Mouse (Mus musculus): ENCODE results near the gene Cyp24a1.

DNA sequence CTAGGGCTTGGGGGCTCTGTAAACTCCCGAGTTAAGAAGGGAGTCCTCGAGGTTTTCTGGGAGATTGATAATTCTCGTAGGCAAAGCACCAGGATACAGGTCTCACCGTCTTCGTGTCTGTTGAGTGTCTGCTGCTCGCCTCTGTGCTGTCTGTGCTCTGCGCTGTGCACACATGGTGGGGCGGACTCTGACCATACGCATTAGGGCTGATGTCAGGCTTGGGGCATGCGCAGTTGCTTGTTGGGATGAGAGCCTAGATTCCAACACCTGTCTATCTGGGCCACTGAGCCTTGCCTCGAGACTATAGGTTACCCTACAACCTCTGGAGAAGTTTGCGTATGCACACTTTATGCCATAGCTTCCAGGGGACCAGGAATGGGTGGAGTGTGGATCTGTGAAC, 16.8 kb upstream of the Cyp24a1 start:
- no peak for TF ChIP-seq CTCF (IDR thresholded peaks at IDR 0.05 in 2 of 3, conservative IDR thresholded peaks at IDR 0.05 in 1 of 3; ENCODE audit: control insufficient read depth in 1 of 3, insufficient read depth in 1 of 3, low read depth in 2 of 3, low read length in 3 of 3, poor library complexity in 1 of 3, severe bottlenecking in 1 of 3)
- TF ChIP-seq MAZ (IDR thresholded peaks at IDR 0.05; ENCODE audit: low read depth, low read length) = no peak
- no peak for TF ChIP-seq EP300 (IDR thresholded peaks at IDR 0.05; ENCODE audit: low read depth in 1 of 2, low read length in 2 of 2)
- no peak for TF ChIP-seq NELFE (IDR thresholded peaks at IDR 0.05; ENCODE audit: low read depth, low read length)
- no peak for TF ChIP-seq HCFC1 (IDR thresholded peaks at IDR 0.05; ENCODE audit: low read depth, low read length)
- TF ChIP-seq USF1 (IDR thresholded peaks at IDR 0.05; ENCODE audit: low read depth, low read length) = no peak

Measured in MEL (cell line).